Mouse (Mus musculus): ENCODE results near the gene Wdcp.

DNA sequence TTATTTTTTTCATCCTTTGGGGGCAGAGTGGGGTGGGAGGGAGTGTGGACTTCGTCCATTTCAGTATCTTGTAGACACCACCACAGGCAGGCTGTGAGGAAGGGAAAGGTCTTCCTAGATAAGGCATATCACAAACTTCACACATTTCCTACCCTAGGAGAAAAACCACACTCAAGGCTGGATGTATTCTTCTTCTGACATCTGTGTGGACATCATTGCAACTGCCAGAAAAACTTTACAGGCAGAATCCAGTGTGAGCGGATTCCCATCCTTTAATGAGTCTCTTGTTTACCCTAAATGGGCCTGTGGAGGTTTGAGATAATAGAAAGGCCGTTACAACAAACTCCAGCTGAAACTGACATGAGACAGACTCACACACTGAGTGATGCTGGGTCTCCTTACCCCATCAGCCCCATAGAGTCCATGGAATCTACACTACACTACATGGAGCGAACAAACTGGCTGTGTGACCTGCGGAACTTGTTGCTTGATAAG is 29.9 kb downstream of the Wdcp start:
- TF ChIP-seq CTCF (IDR thresholded peaks at IDR 0.05): no peak
- TF ChIP-seq EP300 (IDR thresholded peaks at IDR 0.05): no peak

Measured in lung, postnatal 0 days (tissue).